Mouse (Mus musculus): Measurements from ENCODE around the gene Vezt.

Gene Vezt

GRCm38 (mm10) chr10:94035658-94036374, at the start of gene Vezt, which contains the start of gene Fgd6:
Vezt (minus strand) TSS chr10:94035817.
Fgd6 (plus strand) TSS chr10:94036001.
- peak; percentile 97 to 98 for DNase-seq (ENCODE audit: low spot score in 2 of 2)

- DNase-seq (ENCODE audit: low spot score in 2 of 2): no peak
Measured at GRCm38 (mm10) chr10:94082040-94082734, 46.6 kb upstream of the Vezt start.

- no peak for DNase-seq (ENCODE audit: low spot score in 2 of 2)
Measured at GRCm38 (mm10) chr10:94080740-94081139, 45.1 kb upstream of the Vezt start.

GRCm38 (mm10) chr10:94076966-94077825, 41.6 kb upstream of the Vezt start:
- DNase-seq (ENCODE audit: low spot score in 2 of 2): no peak

GRCm38 (mm10) chr10:94072916-94073465, 37.4 kb upstream of the Vezt start:
- no peak for DNase-seq (ENCODE audit: low spot score in 2 of 2)

- no peak for DNase-seq (ENCODE audit: low spot score in 2 of 2)
Measured at GRCm38 (mm10) chr10:94072261-94072915, 36.8 kb upstream of the Vezt start.

GRCm38 (mm10) chr10:94071641-94072040, 36.0 kb upstream of the Vezt start:
- DNase-seq (ENCODE audit: low spot score in 2 of 2): no peak

GRCm38 (mm10) chr10:94068701-94069100, 33.1 kb upstream of the Vezt start:
- DNase-seq (ENCODE audit: low spot score in 2 of 2): no peak

GRCm38 (mm10) chr10:94066896-94067295, 31.3 kb upstream of the Vezt start:
- no peak for DNase-seq (ENCODE audit: low spot score in 2 of 2)

- no peak for DNase-seq (ENCODE audit: low spot score in 2 of 2)
Measured at GRCm38 (mm10) chr10:94062357-94062756, 26.7 kb upstream of the Vezt start.

GRCm38 (mm10) chr10:94060190-94060589, 24.6 kb upstream of the Vezt start:
- no peak for DNase-seq (ENCODE audit: low spot score in 2 of 2)

- DNase-seq (ENCODE audit: low spot score in 2 of 2): no peak
Measured at GRCm38 (mm10) chr10:94059618-94060055, 24.0 kb upstream of the Vezt start.

GRCm38 (mm10) chr10:94056487-94056886, 20.9 kb upstream of the Vezt start:
- DNase-seq (ENCODE audit: low spot score in 2 of 2): no peak

GRCm38 (mm10) chr10:94050736-94051135, 15.1 kb upstream of the Vezt start:
- DNase-seq (ENCODE audit: low spot score in 2 of 2): no peak

GRCm38 (mm10) chr10:94049121-94049520, 13.5 kb upstream of the Vezt start:
- DNase-seq (ENCODE audit: low spot score in 2 of 2): no peak

GRCm38 (mm10) chr10:94047845-94048559, 12.4 kb upstream of the Vezt start:
- no peak for DNase-seq (ENCODE audit: low spot score in 2 of 2)

GRCm38 (mm10) chr10:94047024-94047423, 11.4 kb upstream of the Vezt start:
- no peak for DNase-seq (ENCODE audit: low spot score in 2 of 2)

- no peak for DNase-seq (ENCODE audit: low spot score in 2 of 2)
Measured at GRCm38 (mm10) chr10:94045301-94045700, 9.7 kb upstream of the Vezt start.

GRCm38 (mm10) chr10:94043908-94044307, 8.3 kb upstream of the Vezt start:
- DNase-seq (ENCODE audit: low spot score in 2 of 2): no peak

GRCm38 (mm10) chr10:94038366-94039260, 3.0 kb upstream of the Vezt start:
- no peak for DNase-seq (ENCODE audit: low spot score in 2 of 2)
